Mouse (Mus musculus): ENCODE data around the gene Ntrk3. TPM values are rescaled to one million over a fixed set of nuclear protein-coding genes. Genes with fewer than 3 reads are reported as not detected.

Ntrk3 gene
- polyA plus RNA-seq, 1 experiment from 2014 or later = 0.89 TPM

DNA sequence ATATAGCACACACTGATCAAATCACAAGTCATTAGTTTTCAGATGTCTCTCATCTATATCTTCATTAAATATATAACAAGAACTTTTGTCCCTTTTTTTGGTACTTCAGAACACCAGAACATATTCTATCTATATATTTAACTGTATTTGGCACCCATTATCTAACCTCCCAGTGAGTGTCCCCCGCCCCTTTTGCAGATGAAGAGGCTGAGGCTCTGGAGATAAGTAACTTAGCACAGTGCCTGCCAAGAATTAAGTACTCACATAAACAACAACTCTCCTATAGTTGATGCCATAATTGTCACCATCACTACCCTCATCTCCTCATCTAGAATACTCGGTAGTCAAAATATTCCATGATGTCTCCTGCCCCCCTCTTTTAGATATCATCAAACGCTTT is 42.6 kb downstream of the Ntrk3 start:
- H3K4me3 ChIP-seq (ENCODE audit: low read length) = no peak overlapping the region
- H3K27me3 ChIP-seq (ENCODE audit: control insufficient read depth, insufficient read depth, low read depth, low read length) = no peaks in the 10 kb centered on the region
- no peak overlapping the region for H3K9ac ChIP-seq (ENCODE audit: low read length)
- 65% methylated on average over 3 of the region's 3 CpGs for WGBS
- no peaks in the 10 kb centered on the region for H3K9me3 ChIP-seq (ENCODE audit: control insufficient read depth, low read length)
- H3K4me2 ChIP-seq (ENCODE audit: low read depth, low read length) = no peak overlapping the region
- no peak for ATAC-seq (ENCODE audit: low read depth)
- H3K36me3 ChIP-seq (ENCODE audit: control insufficient read depth, insufficient read depth, low read length) = no peaks in the 10 kb centered on the region
- H3K27ac ChIP-seq (ENCODE audit: low read length) = no peak overlapping the region
- no peaks in the 10 kb centered on the region for H3K4me1 ChIP-seq (replicated peaks; ENCODE audit: control insufficient read depth, insufficient read depth, low read length)

DNA sequence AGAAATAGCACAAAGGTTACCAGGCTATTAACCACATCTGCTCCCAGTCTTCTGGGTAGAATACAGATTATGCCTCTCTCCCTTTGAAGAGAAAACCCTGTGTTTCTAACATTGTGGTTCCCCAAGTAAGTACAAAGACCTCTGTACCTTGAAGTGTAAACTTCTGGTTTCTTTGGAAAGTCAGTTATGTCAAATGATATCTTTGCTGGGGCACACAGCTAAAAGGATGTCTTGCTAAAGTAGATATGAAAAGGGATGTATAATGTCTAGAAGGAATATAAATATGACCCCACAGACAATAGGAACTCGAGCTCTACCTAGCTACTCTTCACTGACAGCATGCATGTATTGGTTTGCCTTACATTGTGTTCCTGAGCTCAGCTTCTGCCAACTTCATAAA is 44.7 kb downstream of the Ntrk3 start:
- Histone ChIP-seq H3K4me3 (ENCODE audit: low read length) (no peak overlapping the region), H3K4me2 (ENCODE audit: low read depth, low read length) (no peak overlapping the region), H3K9ac (ENCODE audit: low read length) (no peak overlapping the region), H3K36me3 (ENCODE audit: control insufficient read depth, insufficient read depth, low read length) (no peaks in the 10 kb centered on the region), H3K27ac (ENCODE audit: low read length) (no peak overlapping the region), H3K27me3 (ENCODE audit: control insufficient read depth, insufficient read depth, low read depth, low read length) (no peaks in the 10 kb centered on the region), H3K9me3 (ENCODE audit: control insufficient read depth, low read length) (no peaks in the 10 kb centered on the region), H3K4me1 (replicated peaks; ENCODE audit: control insufficient read depth, insufficient read depth, low read length) (no peaks in the 10 kb centered on the region)
- ATAC-seq (ENCODE audit: low read depth) = no peak
- WGBS = 34% methylated on average over 1 of the region's 1 CpGs

DNA sequence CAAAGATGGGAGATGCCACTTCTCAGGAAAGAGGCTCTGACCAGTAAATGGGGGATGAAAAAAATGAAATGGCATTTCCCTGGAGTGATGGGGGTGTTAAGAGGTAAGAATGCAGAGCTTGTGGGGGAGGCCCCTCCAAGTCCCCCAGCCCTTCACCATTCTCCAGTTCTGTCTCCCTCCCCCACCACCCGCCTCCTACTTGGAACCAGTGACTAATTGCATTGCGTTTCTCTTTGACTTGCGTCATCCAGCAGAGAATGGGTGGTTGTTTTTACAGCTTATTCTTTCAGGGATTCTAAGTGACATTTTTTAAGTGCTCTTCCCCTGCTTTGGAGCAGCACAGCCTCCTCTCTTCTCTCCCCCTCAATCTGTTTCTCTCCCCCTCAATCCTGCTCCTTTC is 46.9 kb downstream of the Ntrk3 start:
- ATAC-seq (ENCODE audit: low read depth) = no peak
- no peak overlapping the region for H3K4me3 ChIP-seq (ENCODE audit: low read length)

DNA sequence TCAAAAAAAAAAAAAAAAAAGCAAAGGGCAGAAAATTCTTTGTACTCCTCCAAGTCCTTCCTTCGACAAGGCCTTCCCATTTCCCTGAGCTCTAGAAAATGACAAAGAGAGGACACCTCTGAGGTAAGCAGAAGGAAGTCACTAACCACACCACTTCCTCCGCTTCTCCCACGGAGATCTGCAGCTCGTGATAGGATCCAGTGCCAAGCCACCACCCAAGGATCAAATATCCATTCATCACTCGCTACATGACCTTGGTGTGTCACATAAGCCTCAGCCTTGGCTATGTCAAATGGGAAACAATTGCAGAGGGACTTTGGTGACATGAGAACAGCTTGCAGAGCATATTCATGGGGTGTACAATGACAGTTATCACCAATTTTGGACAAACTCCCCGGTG is 52.9 kb downstream of the Ntrk3 start:
- no peak for ATAC-seq (ENCODE audit: low read depth)
- Histone ChIP-seq H3K36me3 (ENCODE audit: control insufficient read depth, insufficient read depth, low read length) (no peaks in the 10 kb centered on the region), H3K9ac (ENCODE audit: low read length) (no peak overlapping the region), H3K4me2 (ENCODE audit: low read depth, low read length) (no peak overlapping the region), H3K4me3 (ENCODE audit: low read length) (no peak overlapping the region), H3K4me1 (replicated peaks; ENCODE audit: control insufficient read depth, insufficient read depth, low read length) (no peaks in the 10 kb centered on the region), H3K9me3 (ENCODE audit: control insufficient read depth, low read length) (no peaks in the 10 kb centered on the region), H3K27ac (ENCODE audit: low read length) (no peak overlapping the region), H3K27me3 (ENCODE audit: control insufficient read depth, insufficient read depth, low read depth, low read length) (no peaks in the 10 kb centered on the region)
- WGBS = 53% methylated on average over 6 of the region's 6 CpGs

More for the DNA sequence above, 46.9 kb downstream of the Ntrk3 start:
- H3K9me3 ChIP-seq (ENCODE audit: control insufficient read depth, low read length) = no peaks in the 10 kb centered on the region
- WGBS = 56% methylated on average over 3 of the region's 3 CpGs
- H3K27me3 ChIP-seq (ENCODE audit: control insufficient read depth, insufficient read depth, low read depth, low read length) = no peaks in the 10 kb centered on the region
- no peak overlapping the region for H3K9ac ChIP-seq (ENCODE audit: low read length)
- no peak overlapping the region for H3K27ac ChIP-seq (ENCODE audit: low read length)
- no peaks in the 10 kb centered on the region for H3K36me3 ChIP-seq (ENCODE audit: control insufficient read depth, insufficient read depth, low read length)
- no peak overlapping the region for H3K4me2 ChIP-seq (ENCODE audit: low read depth, low read length)
- H3K4me1 ChIP-seq (replicated peaks; ENCODE audit: control insufficient read depth, insufficient read depth, low read length) = no peaks in the 10 kb centered on the region

DNA sequence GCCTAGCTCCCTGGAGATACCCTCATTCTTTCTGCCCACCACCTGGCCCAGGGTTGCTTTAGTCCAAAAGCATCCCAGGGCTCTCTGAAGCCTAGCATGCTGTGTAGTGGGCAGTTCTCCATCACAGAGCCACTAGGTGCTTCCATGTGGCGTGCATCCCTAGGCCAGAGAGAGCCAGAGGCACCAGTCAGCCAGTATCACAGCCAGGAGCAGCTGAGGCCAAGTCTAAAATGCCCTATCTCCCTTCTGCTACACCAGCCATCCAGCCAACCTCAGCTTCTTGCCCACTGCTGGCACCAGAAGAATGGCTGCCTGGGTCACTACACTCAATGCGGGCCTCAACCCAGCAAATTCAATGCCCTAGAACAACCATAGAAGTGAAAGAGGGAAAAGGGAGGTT is 56.9 kb downstream of the Ntrk3 start:
- Histone ChIP-seq H3K4me3 (ENCODE audit: low read length) (no peak overlapping the region), H3K36me3 (ENCODE audit: control insufficient read depth, insufficient read depth, low read length) (no peaks in the 10 kb centered on the region), H3K9me3 (ENCODE audit: control insufficient read depth, low read length) (no peaks in the 10 kb centered on the region), H3K4me2 (ENCODE audit: low read depth, low read length) (no peak overlapping the region), H3K9ac (ENCODE audit: low read length) (no peak overlapping the region), H3K27me3 (ENCODE audit: control insufficient read depth, insufficient read depth, low read depth, low read length) (no peaks in the 10 kb centered on the region), H3K4me1 (replicated peaks; ENCODE audit: control insufficient read depth, insufficient read depth, low read length) (no peaks in the 10 kb centered on the region), H3K27ac (ENCODE audit: low read length) (no peak overlapping the region)
- no peak for ATAC-seq (ENCODE audit: low read depth)
- WGBS = 74% methylated on average over 2 of the region's 2 CpGs

DNA sequence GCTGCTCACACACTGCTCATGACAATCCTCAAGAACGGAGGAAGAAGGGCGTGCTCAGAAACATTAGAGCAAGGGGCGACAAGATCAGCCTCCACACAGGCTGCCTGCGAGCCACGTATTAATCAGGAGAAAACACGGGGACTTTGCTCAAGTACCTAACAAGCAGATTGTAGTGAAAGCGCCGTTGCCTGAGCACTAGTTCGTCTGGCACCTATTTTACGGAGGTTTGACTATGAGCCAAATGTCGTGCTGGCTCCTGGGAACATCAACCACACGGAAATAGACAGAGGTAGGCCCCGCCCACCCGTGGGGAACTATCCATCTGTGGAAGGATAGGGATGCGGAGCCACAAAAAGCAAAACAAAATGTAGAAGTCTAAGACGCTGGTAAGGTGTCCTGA is 68.4 kb downstream of the Ntrk3 start:
- no peak for ATAC-seq (ENCODE audit: low read depth)
- H3K4me1 ChIP-seq (replicated peaks; ENCODE audit: control insufficient read depth, insufficient read depth, low read length) = no peaks in the 10 kb centered on the region
- H3K27ac ChIP-seq (ENCODE audit: low read length) = no peak overlapping the region
- H3K4me3 ChIP-seq (ENCODE audit: low read length) = no peak overlapping the region
- H3K36me3 ChIP-seq (ENCODE audit: control insufficient read depth, insufficient read depth, low read length) = no peaks in the 10 kb centered on the region
- H3K9me3 ChIP-seq (ENCODE audit: control insufficient read depth, low read length) = no peaks in the 10 kb centered on the region
- H3K9ac ChIP-seq (ENCODE audit: low read length) = no peak overlapping the region
- no peaks in the 10 kb centered on the region for H3K27me3 ChIP-seq (ENCODE audit: control insufficient read depth, insufficient read depth, low read depth, low read length)
- H3K4me2 ChIP-seq (ENCODE audit: low read depth, low read length) = no peak overlapping the region
- 84% methylated on average over 16 of the region's 16 CpGs for WGBS

DNA sequence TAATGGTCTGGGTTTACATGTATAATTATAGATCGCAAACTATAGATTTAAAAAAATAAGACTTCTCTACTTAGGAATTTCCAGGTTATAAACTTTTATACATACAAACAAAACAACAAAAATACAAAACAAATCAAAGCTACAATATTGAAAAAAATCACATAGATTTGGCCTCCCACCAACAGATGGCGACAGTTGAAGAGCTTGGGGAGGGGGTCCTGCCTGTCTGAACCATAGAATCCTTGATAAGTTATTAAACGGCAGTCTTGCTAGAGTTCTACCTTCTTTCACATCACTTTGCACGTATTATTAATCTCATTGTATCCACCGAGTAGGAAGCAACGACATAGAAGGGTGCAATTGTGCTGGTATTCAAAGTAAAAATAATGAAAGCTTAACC is 68.9 kb downstream of the Ntrk3 start:
- no peak overlapping the region for H3K9ac ChIP-seq (ENCODE audit: low read length)
- no peaks in the 10 kb centered on the region for H3K36me3 ChIP-seq (ENCODE audit: control insufficient read depth, insufficient read depth, low read length)
- H3K9me3 ChIP-seq (ENCODE audit: control insufficient read depth, low read length) = no peaks in the 10 kb centered on the region
- H3K4me1 ChIP-seq (replicated peaks; ENCODE audit: control insufficient read depth, insufficient read depth, low read length) = no peaks in the 10 kb centered on the region
- H3K27me3 ChIP-seq (ENCODE audit: control insufficient read depth, insufficient read depth, low read depth, low read length) = no peaks in the 10 kb centered on the region
- WGBS = 89% methylated on average over 6 of the region's 6 CpGs
- H3K4me3 ChIP-seq (ENCODE audit: low read length) = no peak overlapping the region
- H3K27ac ChIP-seq (ENCODE audit: low read length) = no peak overlapping the region
- no peak overlapping the region for H3K4me2 ChIP-seq (ENCODE audit: low read depth, low read length)
- no peak for ATAC-seq (ENCODE audit: low read depth)

DNA sequence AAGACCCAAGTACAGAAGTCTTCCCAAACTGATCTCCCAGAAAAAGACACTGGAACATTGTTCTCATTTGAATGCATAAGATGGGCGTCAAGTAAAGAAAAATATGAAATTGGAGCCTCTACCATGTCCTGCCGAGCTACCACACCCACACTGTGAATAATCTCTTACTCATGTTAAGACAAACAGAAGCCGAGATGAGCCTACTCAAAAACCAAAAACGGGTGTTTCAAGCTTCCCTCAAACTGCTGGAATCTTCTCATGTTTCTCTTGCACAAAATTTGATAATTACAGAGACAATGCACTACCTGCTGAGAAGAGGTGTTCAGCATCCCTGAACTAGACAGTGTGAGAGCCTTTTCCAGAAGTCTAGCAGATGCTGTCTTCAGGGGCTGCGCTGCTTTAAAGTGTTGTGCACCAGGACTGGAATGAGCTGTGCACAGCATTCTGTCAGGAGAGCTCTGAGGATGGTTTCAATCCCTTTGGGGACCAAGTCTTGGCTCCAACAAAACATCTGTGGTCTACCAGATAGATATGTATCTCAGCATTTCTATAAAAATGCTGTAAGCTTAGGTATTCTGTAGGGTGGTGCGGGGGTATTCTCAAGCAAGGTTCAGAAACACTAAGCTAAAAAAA is 69.7 kb downstream of the Ntrk3 start:
- Histone ChIP-seq H3K9ac (ENCODE audit: low read length) (no peak overlapping the region), H3K27ac (ENCODE audit: low read length) (no peak overlapping the region), H3K36me3 (ENCODE audit: control insufficient read depth, insufficient read depth, low read length) (no peaks in the 10 kb centered on the region), H3K27me3 (ENCODE audit: control insufficient read depth, insufficient read depth, low read depth, low read length) (no peaks in the 10 kb centered on the region), H3K4me1 (replicated peaks; ENCODE audit: control insufficient read depth, insufficient read depth, low read length) (no peaks in the 10 kb centered on the region), H3K4me3 (ENCODE audit: low read length) (no peak overlapping the region), H3K4me2 (ENCODE audit: low read depth, low read length) (no peak overlapping the region), H3K9me3 (ENCODE audit: control insufficient read depth, low read length) (no peaks in the 10 kb centered on the region)
- 78% methylated on average over 6 of the region's 6 CpGs for WGBS
- no peak for ATAC-seq (ENCODE audit: low read depth)

DNA sequence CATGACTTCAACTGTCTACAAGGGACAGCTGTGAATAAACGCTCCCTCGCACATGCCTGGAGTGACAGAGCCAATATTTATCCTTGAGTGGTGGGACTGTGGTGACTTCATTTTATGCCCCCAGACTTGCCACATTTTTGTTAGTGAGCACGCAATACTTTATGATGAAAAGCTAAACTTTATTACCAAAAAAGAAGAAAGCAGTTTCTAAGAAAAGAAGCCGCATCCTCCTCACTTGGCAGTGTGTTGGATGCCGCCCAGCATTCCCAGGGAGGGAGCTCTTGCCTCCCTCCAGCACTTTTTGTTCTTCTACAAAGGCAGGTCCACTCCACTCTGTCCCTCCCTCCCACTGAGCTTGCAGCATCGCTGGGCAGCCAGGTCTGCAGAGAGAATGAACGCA is 77.0 kb downstream of the Ntrk3 start:
- Histone ChIP-seq H3K4me3 (ENCODE audit: low read length) (no peak overlapping the region), H3K4me1 (replicated peaks; ENCODE audit: control insufficient read depth, insufficient read depth, low read length) (no peaks in the 10 kb centered on the region), H3K9ac (ENCODE audit: low read length) (no peak overlapping the region), H3K9me3 (ENCODE audit: control insufficient read depth, low read length) (no peaks in the 10 kb centered on the region), H3K27ac (ENCODE audit: low read length) (no peak overlapping the region), H3K4me2 (ENCODE audit: low read depth, low read length) (no peak overlapping the region), H3K36me3 (ENCODE audit: control insufficient read depth, insufficient read depth, low read length) (no peaks in the 10 kb centered on the region), H3K27me3 (ENCODE audit: control insufficient read depth, insufficient read depth, low read depth, low read length) (no peaks in the 10 kb centered on the region)
- WGBS = 57% methylated on average over 7 of the region's 7 CpGs
- no peak for ATAC-seq (ENCODE audit: low read depth)

DNA sequence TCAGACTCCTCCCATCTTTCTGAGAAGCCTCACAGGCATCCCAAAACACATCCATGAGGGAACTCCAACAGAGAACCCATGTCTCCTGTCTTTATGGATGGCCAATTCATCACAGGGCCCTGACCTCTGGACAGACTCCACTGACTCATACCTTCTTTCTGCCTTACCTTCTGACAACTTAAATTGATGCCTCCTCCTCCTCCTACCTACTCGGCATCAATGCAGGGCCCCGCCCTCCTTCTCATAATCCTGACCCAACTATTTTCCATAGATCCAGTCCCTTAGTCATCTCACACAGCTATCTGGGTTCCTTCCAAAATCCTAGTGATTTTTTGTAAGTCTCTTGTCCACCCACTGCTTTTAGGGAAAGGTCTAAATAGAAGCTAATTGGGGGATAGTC is 78.0 kb downstream of the Ntrk3 start:
- no peak overlapping the region for H3K4me3 ChIP-seq (ENCODE audit: low read length)
- no peaks in the 10 kb centered on the region for H3K27me3 ChIP-seq (ENCODE audit: control insufficient read depth, insufficient read depth, low read depth, low read length)
- no peaks in the 10 kb centered on the region for H3K36me3 ChIP-seq (ENCODE audit: control insufficient read depth, insufficient read depth, low read length)
- H3K27ac ChIP-seq (ENCODE audit: low read length) = no peak overlapping the region
- no peak overlapping the region for H3K4me2 ChIP-seq (ENCODE audit: low read depth, low read length)
- no peak overlapping the region for H3K9ac ChIP-seq (ENCODE audit: low read length)
- H3K4me1 ChIP-seq (replicated peaks; ENCODE audit: control insufficient read depth, insufficient read depth, low read length) = no peaks in the 10 kb centered on the region
- 77% methylated on average over 2 of the region's 2 CpGs for WGBS
- no peaks in the 10 kb centered on the region for H3K9me3 ChIP-seq (ENCODE audit: control insufficient read depth, low read length)
- ATAC-seq (ENCODE audit: low read depth) = no peak
